Mouse (Mus musculus) heart, adult 9 months (tissue): ENCODE results near the gene Trim25.

Experiments
- DNase-seq, 2 experiments: peaks; one replicate each; pipeline ENCODE4 v3.0.0; 2022; ENCODE audit warnings: low spot score in 2 of 2

The Trim25 gene

GRCm38 (mm10) chr11:89064312-89064711 lies 65.1 kb downstream of the Trim25 start:
- DNase-seq, result no peak

DNA sequence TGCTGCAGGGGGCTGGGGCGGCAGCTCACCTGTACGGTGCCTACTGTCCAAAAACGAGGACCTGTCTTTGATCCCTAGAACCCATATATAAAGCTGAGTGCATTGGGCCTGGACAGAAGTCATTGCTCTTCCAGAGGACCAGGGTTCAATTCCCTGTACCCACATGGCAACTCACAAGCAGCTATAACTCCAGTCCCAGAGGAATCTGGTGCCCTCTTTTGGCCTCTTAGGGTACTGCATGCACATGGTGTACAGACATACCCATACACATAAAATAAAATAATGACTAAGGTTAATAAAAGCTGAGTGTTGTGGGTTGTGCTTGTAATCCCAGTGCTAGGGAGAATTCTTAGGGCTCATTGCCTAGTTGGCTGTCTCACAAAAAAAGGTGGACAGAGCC lies 66.1 kb downstream of the Trim25 start:
- DNase-seq, result no peak

- DNase-seq, result no peak
Observed at GRCm38 (mm10) chr11:89066126-89066525, 67.0 kb downstream of the Trim25 start.

DNA sequence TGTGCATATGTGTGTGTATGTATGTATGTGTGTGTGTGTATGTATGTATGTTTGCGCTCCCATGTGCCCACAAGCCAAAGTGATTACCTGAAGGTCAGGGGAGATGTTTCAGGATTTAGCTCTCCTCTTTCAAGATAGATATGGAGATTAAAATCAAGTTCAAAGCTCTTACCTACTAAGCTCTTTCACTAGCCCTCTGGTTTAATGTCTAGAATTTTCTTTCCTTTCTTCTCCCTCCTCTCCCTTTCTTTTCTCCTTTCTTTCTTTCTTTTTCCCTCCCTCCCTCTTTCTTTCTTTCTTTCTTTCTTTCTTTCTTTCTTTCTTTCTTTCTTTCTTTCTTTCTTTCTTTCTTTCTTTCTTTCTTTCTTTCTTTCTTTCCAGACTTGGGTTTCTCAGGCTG lies 67.6 kb downstream of the Trim25 start, which contains the start of gene Dgke:
TSS of gene Dgke (minus strand) at position 101 of the 400 bp plus-strand sequence.
- DNase-seq, result no peak

DNA sequence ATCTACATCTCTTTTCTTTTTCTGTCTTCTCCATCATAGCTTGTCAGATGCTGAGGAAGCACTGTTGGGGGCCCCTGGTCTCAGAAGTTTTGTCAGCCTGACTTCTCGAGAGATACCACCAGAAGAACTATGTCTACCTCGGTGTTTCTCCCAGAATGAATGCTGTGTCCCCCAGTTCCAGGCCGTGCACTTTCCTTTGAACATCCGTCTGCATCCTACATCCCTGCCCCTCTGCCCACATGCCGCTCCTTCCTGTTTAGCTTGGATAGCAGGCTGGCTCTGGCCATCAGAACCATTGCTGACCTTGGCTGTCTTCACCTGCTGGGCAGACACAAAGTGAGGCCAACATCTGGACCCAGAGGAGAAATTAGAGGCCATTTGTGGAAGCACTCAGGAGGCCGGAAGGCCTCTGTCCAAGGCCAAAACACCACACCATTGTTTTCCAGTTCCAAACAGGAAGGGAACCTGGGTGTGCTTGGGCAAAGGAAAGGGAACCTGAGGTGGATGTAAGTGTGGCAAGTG lies 68.2 kb downstream of the Trim25 start:
- peak; percentile 65 to 82 for DNase-seq

GRCm38 (mm10) chr11:89067871-89068490 lies 68.8 kb downstream of the Trim25 start:
- DNase-seq, result no peak

DNA sequence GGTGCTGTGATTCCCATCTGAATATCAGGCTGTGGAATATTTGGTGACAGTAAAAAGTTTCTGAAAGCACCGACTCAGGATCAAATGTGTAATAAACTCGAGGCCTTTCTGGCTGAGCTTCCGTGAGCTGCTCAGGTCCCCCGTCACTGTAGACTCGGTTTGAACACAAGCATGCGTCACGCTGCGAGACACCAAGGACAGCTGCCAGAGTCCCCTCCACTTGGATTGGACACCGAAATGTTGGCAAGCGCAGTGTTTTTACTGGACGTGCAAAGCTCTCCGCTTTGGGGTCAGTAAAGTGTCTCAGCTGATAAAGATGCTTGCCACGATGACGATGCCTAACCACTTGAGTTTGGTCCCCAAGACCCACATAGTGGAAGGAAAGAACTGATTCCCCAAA lies 69.5 kb downstream of the Trim25 start:
- peak; percentile 56 to 57 for DNase-seq

- peak in 1 of 2 experiments; percentile 71 for DNase-seq
Observed at GRCm38 (mm10) chr11:89069303-89069702, 70.1 kb downstream of the Trim25 start.
